Mouse (Mus musculus) lung, postnatal 25 days (tissue): ENCODE measurements around the gene Cd300lf.

Experiments used
- DNase-seq: peaks from one replicate; pipeline ENCODE4 v3.0.0; 2022; ENCODE audit warnings: low spot score

Cd300lf gene

DNA sequence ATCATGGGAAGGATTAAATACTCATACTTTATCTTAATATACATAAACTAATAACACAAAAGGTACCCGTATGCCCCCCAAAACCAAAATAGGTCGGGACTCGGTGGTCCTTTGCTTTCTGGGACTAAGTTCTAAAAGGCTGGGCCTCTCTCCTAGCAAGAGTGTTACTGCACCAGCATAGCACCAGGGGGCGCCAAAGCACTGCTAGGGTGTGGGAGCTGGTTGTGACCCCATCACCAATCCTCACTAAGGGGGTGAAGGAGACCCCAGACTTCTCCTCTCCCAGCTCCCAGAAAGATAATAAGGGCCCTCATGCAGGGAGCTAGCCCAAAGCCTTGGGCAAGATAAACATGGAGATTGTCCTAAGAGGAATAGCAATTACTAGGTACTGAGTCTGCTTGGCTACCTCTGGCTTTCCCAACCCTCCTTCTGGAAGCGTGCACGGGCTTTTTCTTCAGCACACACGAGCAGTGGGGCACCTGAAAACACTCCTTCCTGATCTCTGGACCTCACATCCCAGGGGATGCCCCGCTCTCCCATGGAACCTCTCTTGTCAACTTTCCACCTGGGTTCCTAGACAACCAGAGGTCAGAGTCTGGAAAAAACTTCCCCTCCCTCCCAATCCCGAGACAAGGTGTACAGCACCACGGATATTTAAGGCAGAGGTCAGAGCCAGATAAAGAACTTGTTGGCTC lies 27.2 kb upstream of the Cd300lf start:
- peak; percentile 75 for DNase-seq

DNA sequence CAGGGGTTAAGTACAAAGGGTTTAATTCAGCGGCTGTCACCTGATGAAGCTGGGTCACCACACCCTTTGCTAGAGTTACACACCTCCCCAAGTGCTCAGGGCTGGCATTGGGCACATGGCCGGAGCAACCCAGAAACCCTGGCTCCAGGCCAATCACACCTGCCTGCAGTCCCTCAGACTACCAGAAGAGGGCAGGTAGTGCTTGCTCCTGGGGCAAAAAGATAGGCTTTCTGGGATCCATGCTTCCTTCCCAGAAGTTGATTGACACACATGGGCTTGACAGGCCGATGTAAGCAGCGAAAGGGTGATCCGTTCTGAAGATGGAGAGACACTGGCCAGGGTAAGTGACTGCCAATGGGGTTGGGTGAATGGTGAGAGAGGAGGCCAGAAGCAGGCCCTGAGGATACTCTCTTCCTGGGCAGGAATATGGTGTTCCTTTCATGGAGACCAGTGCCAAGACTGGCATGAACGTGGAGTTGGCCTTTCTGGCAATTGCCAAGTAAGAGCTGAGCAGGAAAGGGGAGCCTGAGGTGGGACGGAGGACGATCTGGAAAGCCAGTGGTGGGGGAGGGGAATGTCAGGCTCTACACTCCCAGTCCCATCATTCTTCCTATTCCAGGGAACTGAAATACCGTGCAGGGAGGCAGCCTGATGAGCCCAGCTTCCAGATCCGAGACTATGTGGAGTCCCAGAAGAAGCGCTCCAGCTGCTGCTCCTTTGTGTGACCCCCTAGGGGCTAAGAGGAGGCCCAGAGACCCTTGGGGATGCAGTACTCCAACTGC lies 26.4 kb upstream of the Cd300lf start:
- peak; percentile 90 for DNase-seq

DNA sequence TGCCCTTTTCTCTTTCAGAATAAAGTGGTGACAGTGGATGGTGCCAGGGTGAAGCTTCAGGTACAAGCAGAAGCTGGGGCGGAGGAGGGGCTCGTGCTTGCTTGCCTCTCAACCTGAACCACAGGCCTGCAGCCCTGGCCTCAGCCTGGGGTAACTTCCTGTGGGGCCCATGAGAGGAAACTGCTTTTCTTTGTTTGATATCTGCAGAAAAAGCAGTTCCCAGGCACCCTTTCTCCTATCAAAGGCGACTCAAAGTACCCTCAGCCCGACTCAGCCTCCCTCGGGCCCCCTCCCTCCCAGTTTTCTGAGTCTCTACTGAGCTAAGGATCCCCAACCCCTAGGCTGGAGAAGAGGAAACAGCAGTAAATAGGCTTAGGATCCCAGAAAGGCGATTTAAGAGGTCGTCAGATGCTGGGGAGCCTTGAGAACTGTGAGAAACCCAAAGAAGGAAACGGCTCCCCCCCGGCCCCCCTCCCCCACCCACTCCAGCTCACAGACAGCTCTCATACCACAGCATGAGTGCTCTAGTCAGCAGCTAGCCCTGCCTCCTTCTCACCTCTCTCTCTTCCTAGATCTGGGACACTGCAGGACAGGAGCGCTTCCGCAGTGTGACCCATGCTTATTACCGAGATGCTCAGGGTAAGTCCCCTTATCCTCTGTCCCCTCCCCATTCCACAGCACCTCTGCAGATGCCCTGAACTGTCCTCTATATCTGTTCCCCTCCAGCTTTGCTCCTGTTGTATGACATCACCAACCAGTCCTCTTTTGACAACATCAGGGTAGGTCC lies 24.3 kb upstream of the Cd300lf start:
- DNase-seq, result no peak

DNA sequence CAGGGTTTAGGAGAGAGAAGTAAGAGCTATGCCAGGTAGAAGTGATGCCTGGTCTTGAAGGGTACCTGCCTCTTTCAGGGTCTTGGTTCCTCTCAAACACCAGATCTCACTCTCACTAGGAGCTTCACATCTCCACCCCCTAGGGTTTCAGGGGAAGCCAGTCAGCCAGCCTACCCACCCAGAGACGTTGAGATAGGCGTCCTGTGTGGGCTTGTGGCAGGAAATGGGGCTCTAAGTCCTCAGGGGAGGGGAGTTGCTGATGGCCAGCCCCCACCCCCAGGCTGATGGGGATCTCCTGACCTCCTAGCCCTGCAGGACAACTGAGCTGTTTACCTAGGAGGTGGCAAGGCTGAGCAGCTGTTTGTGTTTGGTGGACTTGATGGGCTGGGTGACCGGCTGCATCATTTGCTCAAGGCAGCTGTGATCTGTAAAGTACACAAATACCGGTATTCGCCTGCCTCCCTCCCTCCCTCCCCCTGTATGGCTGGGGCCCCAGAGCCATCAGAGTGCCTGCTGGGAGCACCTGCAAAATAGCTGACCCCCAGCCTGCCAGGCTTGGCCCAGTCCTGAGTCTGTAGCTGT lies 21.4 kb upstream of the Cd300lf start:
- no peak for DNase-seq

DNA sequence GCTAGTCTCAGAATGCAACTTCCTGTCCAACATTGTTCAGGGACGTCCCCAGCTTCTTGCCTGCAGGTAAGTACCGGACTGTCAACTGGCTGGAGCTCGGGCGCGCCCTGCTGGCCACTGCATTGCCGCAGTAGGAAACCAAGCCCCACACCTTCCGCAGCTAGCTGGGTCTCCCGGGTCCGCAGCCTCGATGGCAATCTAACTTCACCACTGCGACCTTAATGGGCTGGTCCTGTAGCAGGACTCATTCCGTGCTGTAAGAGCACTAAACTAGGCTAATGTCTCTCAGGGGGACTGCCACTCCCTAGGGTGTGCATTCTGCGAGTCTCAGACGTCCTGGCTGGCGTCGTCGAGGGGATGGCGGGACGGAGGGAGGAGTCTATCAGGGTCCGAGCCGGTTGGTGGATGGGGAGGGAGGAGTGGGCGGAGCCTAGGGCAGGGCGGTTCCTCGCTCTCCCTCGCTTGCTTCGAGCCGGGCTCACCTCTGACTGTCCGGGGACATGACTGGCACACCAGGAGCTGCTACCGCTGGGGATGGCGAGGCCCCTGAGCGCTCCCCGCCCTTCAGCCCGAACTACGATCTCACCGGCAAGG lies 20.0 kb upstream of the Cd300lf start:
- peak; percentile 85 for DNase-seq

DNA sequence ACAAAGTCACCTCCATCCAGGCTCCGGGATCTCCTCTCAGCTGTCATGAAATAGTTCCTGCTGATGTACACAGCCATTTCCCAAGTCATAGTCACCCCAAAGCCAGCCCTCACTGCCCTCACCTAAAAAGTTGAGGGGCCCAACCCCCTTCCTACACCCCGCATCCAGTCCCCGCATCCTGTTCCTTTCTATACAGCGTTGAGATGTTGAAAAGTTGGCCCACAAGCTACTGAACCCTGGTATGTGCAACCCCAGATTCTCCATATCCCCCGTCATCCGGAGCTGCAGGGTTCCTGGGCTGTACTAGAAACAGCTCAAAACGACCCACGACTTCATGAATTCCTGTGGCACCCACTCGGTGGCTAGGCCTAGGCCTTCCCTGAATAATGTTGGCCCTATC lies 19.3 kb upstream of the Cd300lf start:
- DNase-seq, result no peak

DNA sequence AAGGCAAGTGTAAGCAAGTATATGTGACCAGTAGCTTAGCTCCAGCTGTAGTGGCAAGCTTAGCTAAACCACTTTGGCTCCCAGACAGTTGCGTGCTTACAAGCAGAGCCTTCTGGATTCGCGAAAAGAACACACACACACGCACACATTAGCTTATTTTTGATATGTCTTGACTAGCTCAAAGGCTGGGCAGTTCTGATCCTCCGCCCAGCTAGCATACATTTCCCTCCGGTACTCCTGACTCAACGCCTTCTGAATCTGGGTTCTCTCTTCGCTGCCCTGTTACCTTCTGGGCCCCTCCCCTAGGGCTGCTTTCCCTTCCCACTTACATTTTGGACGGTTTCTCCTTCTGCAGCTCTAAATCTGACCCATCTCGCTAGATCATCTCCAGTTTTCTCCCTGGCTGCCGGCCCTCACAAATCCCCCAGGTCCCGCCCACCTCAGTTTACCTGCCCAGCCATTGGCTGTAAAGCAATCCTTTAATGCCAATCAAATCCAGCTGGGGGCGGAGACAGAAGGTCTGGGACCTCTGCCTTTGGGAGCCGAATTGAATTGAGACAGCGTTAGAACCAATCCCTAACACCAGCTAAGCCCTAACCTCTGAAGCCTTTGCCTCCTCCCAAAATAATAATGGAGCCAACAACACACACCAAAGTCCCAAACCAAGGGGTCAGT lies 18.1 kb upstream of the Cd300lf start:
- no peak for DNase-seq

DNA sequence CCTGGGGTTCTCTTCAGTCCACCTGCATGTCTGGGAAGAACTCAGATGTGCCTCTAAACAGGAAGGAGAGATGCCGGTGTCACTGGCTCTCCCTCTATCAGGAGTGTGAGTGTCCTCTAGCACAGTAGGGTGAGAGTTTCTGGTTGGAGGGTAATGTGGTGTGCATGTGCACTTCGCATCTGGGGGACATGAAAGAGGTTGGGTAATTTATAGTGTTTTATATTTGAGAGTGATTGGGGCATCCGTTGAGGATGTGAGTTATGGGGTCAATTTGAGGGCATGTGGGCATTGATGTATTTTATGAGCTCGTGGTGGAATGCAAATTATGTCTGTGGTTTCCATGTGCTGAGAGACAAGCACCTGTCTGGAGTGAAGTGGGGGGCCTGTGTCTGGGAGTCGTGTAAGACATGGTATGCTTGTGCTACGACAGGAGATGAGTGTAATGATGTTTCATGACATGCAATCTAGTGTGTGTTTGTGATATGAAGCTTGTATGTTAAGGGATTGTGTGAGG lies 17.0 kb upstream of the Cd300lf start:
- no peak for DNase-seq

DNA sequence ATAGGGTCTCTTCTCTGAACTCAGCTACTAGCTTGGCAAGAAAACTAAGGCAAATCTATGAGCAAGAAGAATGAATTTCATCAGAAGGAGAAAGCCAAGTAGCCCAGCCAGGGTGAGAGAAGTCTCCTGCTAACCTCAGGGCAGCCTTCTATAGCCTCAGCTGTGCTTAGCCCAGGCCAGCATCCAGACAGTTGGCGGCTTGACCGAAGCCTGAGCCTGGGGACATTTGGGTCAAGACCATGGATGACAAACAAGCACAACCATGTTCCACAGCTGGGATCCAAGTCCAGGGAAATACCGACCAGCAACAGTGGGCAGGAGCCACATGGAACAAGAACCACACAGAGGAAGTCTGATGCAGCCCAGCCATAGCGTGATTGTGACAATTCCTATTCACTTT lies 14.0 kb upstream of the Cd300lf start:
- no peak for DNase-seq

DNA sequence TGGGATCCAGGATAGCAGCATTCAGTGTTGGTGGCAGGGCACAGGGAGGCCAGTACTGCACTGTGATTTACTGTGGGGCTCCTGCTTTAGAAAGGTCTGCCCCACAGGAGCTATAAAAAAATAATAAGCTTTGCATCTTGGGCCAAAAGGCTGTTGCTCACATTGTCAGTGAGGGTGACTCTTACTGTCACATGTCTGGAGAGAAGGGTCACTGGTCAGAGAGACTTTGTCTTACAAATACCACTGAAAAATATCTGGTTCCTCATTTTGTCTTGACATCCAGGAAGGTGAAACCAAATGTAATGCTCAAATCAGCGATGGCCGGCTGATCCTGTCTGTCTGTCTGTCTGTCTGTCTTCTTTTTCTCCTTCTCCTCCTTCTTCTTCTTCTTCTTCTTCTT lies 8.2 kb upstream of the Cd300lf start:
- DNase-seq, result no peak

DNA sequence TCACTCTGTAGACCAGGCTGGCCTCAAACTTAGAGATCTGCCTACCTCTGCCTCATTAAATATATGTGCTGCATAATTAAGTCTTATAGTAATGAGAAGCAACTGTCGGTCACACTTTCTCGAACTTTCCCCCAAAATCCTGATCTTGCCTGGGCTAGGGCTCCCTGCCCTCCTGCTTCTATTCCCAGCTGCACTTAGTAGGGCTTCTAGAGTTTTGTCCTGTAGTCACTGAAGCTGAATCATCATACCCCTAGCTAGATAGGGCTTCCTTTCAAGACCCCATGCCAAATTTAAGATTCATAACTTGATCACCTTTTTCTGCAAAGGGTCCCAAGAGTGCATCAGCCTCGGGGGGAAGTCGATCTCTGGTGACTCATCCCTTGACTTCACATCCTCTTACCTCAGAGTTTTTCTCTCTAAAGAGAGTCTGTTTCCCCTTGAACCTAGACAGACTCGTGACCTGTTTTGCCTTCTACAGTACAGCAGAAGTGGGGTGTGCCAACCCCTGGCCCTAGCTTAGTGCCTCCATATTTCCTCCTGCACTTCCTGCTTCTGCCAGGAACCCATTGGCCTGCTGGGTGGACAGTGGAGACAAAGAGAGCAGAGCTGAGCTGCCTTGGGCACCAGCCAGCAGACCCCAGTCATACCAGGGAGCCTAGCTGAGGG lies 4.9 kb upstream of the Cd300lf start:
- DNase-seq, result no peak

DNA sequence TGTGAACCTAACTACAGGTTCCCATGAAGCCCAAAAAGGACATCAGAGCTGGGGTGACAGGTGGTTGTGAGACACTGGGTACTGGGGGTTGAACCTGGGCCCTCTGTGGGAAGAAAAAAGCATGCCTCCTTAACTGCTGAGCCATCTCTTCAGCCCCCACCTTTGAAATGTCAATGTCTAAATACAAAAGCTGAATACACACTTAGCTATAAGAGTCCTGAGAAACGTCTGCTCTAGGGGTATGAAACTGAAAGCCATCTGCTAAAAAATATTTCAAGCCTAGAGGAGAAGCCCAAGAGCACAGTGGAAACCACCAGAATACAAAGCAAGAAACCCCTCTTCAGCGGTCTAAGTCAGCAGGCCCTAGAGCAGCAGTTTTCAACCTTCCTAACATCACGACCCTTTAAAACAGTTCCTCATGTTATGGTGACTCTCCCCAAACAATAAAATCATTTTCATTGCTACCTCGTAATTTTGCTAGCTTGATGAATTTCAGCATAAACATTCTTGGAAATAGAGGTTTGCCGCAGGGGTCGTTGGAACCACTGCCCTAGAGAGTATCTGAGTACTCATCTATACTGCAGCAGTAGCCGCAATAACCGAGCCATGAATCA lies 1.9 kb downstream of the Cd300lf start:
- no peak for DNase-seq

DNA sequence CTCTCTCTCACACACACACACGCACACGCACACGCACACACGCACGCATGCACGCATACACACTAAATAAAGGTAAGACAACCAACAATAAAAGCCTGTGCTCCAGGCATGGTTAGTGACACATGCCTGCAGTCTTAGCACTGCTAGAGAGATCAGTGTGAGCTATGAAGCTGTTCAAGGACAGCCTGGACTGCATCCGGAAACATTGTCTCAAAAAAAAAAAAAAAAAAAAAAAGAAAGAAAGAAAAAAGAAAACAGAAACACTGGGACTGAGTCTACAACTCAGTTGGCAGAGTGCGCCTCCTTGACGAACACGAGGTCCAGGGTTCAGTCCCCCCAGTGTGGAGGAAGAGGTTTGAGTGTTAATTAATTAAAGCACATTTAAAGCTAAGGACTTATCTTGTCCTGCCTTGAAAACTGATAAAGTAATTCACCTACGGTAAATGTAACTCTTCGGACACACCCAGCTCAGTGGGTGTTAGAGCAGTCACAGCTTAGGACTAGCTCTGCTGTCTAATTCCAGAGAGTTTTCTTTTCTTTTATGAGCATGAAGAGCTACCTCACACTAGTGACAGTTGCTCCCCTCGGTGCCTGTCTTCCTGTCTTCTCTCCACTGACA lies 4.2 kb downstream of the Cd300lf start:
- no peak for DNase-seq

DNA sequence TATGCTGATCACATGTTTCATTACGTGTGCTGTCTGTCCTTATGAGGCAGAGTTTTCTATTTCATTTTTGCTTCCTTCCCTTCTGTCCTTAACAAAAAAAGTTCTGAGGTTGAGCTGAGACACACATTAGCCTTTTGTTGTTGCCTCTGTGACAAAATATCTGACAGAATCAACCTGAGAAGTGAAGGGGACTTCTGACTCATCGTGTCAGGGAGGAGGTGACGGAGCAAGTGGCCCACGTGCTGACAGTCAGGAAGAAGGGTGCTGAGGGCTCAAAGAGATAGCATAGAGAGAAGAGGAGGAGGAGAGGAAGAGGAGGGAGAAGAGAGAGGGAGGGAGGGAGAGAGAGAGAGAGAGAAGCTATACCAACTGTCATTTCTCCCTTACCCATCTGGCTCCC lies 5.3 kb downstream of the Cd300lf start:
- no peak for DNase-seq

DNA sequence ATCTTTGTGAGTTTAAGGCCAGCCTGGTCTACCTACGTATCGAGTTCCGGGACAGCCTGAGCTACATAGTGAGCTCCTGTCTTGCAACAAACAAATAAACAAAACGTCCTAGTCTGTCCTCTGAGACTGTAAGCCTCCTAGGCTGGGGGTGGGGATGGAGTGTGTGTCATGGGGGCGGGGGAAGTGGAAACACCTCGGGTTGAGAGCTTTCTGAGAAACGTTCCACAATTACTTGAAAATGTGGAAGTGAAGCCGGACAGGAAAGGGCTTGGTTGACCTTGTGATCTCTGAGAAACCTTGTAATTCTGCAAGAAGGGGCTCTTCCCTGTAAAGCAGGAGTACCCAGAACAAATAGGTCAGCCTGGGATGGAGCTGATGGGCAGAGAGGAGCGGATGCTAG lies 14.4 kb downstream of the Cd300lf start:
- DNase-seq, result no peak

DNA sequence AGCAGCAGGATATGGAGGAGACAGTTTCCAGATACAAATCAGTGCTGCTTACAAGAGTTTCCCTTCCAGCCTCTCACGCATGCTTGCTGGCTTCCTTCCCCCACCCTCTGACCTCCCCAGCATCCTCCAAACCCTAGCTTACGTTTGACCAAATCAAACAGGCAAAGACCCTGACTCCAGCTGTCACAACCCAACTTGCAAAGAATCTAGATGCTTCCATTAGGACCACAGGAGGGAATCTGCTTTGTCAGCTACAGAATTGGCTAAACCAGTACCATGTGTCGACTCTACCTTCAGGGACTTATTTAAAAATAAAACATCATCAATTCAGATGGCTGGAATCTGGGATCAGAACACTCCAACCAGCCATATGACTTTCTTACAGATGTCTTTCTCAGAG lies 21.6 kb downstream of the Cd300lf start:
- no peak for DNase-seq

DNA sequence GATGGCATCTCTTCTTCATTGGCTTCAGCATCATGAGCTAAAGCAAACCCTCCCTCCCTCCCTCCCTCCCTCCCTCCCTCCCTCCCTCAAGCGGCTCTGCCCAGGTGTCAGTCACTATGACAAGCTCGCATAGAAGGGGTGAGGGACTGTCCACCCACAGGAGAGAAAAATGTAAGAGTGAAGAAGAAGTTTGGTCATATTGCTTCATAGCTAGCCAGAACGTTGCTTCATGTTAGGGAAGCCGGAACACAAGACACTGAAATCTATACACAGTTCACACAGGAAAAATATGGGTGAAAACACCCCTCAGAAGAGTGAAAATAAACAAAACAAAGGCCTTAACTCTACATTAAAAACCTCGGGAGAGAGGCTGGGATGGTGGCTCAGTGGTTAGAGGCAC lies 23.5 kb downstream of the Cd300lf start:
- no peak for DNase-seq

DNA sequence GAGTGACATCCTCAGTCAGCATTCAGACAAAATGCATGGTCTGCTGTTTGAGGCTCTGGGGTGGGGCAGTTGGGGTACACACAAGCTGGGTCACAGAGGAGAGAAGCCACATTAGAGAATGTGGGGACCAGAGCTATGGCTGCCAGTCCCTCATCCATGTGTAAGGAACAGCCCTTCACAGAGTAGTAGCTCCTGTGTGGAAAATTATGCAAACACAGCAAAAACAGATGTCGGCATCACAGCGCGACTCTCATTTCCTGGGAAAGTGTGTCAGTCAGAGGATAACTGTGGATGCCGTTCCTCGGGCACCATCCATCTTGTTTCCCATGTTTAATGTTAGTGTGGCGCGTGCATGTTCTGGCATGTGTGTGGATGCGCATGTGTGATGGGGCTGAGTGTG lies 25.6 kb downstream of the Cd300lf start:
- DNase-seq, result no peak

DNA sequence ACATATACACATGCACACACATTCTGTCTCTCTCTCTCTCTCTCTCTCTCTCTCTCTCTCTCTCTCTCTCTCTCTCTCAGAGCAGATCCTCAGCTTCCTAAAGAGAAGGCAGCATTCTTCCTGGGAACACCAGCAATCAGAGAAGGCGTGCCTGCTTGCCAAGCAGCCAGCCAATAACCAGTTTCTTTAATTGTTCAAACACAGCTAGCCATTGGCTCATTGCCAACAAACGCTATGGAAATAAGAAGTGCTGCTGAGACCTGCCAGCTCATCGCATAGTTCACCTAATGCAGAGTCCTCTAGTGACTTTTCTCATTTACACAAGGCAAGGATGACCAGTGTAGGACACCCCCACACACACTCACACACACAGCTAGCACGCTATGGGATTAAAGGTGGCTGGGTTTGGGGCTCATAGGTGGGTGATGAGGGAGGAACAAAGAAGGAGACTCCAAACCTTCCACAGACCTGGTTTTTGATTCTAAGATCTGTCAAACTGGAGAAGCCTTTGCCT lies 26.3 kb downstream of the Cd300lf start:
- DNase-seq, result no peak

DNA sequence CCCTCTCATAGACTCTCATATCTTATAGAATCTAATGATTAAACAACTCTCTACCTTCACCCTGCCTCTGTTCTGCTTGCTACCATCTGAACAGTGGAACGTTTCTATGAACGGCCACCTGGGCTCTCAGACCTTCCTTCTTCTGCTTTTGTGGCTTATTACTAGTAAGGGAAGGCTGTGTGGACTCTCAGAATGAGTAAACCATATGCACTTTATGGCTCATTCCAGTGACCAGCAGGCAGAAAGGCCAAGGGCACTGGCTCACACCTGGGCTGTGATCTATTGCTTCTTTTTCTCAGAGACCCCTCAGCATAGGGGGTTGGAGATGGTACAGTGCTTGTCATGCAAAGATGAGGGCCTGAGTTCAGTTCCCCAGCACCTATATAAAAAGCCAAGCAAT lies 27.2 kb downstream of the Cd300lf start:
- no peak for DNase-seq
